Mouse (Mus musculus): ENCODE measurements at regions not wholly inside any gene's neighbourhood (a gene's known extent, or its start where the extent isn't known, plus 50 kb on each side); places are given as distances from the start of the nearest gene placed in this dataset.

- no peak for TF ChIP-seq POLR2A (IDR thresholded peaks at IDR 0.05; ENCODE audit: borderline replicate concordance, control insufficient read depth, low read depth, low read length)
- TF ChIP-seq CTCF (IDR thresholded peaks at IDR 0.05; ENCODE audit: control insufficient read depth, insufficient read depth, low read length), result no peak
Observed at GRCm38 (mm10) chr19:37809666-37810065, 112.1 kb downstream of the Cyp26a1 start.

Measured in bone marrow, adult 2 months (tissue).